Mouse (Mus musculus) CH12.LX (cell line): ENCODE measurements around the gene 4933427D14Rik. TPM values are rescaled to one million over a fixed set of nuclear protein-coding genes. Genes with fewer than 3 reads are reported as not detected.

Experiments used
- DNase-seq: peaks from one replicate; pipeline ENCODE4 v3.0.0-alpha.2; 2013; ENCODE audit errors: extremely low read depth
- H3K27ac ChIP-seq: 2 replicates; pipeline ENCODE4 v1.5.1; 2012; ENCODE audit warnings: low read depth, mild to moderate bottlenecking, control low read depth, moderate library complexity; ENCODE audit not compliant: insufficient read depth
- H3K27me3 ChIP-seq: replicated peaks from 2 replicates; pipeline ENCODE3; 2012; ENCODE audit warnings: inconsistent platforms
- H3K36me3 ChIP-seq, 2 experiments: replicated peaks in 1 of 2; 2 replicates each; pipeline versions ENCODE3 to v1.6.1; 2012; ENCODE audit warnings: inconsistent platforms in 1 of 2, low read length in 1 of 2, mild to moderate bottlenecking in 1 of 2, mixed read lengths in 1 of 2, moderate library complexity in 1 of 2; ENCODE audit not compliant: control insufficient read depth in 1 of 2, insufficient read depth in 1 of 2
- H3K4me1 ChIP-seq, 2 experiments: 2 replicates each; pipeline ENCODE4 v1.6.1; 2012; ENCODE audit warnings: inconsistent platforms in 1 of 2, moderate library complexity in 1 of 2; ENCODE audit not compliant: insufficient read depth in 2 of 2, control insufficient read depth in 1 of 2
- H3K4me2 ChIP-seq: 2 replicates; pipeline ENCODE4 v1.6.1; 2012; ENCODE audit warnings: low read depth, mild to moderate bottlenecking, control low read depth; ENCODE audit not compliant: poor library complexity, insufficient read depth, severe bottlenecking
- H3K4me3 ChIP-seq, 3 experiments: fragments of 150-350 bp in 1 of 3; sonication (generic) in 1 of 3; replicated peaks in 1 of 3; 2 replicates each; pipeline versions ENCODE3 to v1.5.1; 2011 to 2012; ENCODE audit warnings: low read depth in 2 of 3, low read length in 2 of 3, mild to moderate bottlenecking in 2 of 3, moderate library complexity in 2 of 3, control low read depth in 1 of 3, improper control_type of control experiment in 1 of 3, inconsistent platforms in 1 of 3, mixed read lengths in 1 of 3; ENCODE audit not compliant: poor library complexity in 1 of 3
- H3K79me2 ChIP-seq: replicated peaks from 2 replicates; pipeline ENCODE4 v1.6.1; 2012; ENCODE audit warnings: mild to moderate bottlenecking, moderate library complexity; ENCODE audit not compliant: control insufficient read depth, poor library complexity, insufficient read depth, severe bottlenecking; ENCODE audit errors: extremely low read depth
- H3K9ac ChIP-seq: 2 replicates; pipeline ENCODE4 v1.6.1; 2012; ENCODE audit warnings: low read depth, mild to moderate bottlenecking, control low read depth, moderate library complexity; ENCODE audit not compliant: insufficient read depth
- H3K9me3 ChIP-seq: replicated peaks from 2 replicates; pipeline ENCODE3; 2012; ENCODE audit warnings: low read length, inconsistent platforms, mixed read lengths
- BHLHE40 ChIP-seq: IDR thresholded peaks from 2 replicates; pipeline ENCODE4 v1.6.1; 2011; ENCODE audit warnings: mild to moderate bottlenecking, low read depth, low read length, improper control_type of control experiment
- CHD1 ChIP-seq: IDR thresholded peaks from 2 replicates; pipeline ENCODE4 v1.6.1; 2012; ENCODE audit warnings: low read depth, low read length, improper control_type of control experiment, inconsistent platforms
- CHD2 ChIP-seq: IDR thresholded peaks from 2 replicates; pipeline ENCODE4 v1.6.1; 2011; ENCODE audit warnings: low read length, improper control_type of control experiment
- CTCF ChIP-seq, 2 experiments: IDR thresholded peaks in 1 of 2; conservative IDR thresholded peaks in 1 of 2; 2 replicates each; pipeline ENCODE4 v1.5.1; 2011 to 2012; ENCODE audit warnings: low read depth in 2 of 2, low read length in 2 of 2, improper control_type of control experiment in 1 of 2, inconsistent platforms in 1 of 2, mild to moderate bottlenecking in 1 of 2, moderate library complexity in 1 of 2
- ELF1 ChIP-seq: IDR thresholded peaks from 2 replicates; pipeline ENCODE4 v1.6.1; 2014; ENCODE audit warnings: low read depth, mild to moderate bottlenecking, inconsistent platforms, low read length, improper control_type of control experiment
- IRF4 ChIP-seq: IDR thresholded peaks from 2 replicates; pipeline ENCODE4 v1.6.1; 2014; ENCODE audit warnings: low read depth, mild to moderate bottlenecking, inconsistent platforms, low read length, improper control_type of control experiment
- MAX ChIP-seq: IDR thresholded peaks from 2 replicates; pipeline ENCODE4 v1.6.1; 2011; ENCODE audit warnings: low read length, improper control_type of control experiment
- MEF2A ChIP-seq: IDR thresholded peaks from 2 replicates; pipeline ENCODE4 v1.6.1; 2014; ENCODE audit warnings: low read depth, mild to moderate bottlenecking, inconsistent platforms, low read length, improper control_type of control experiment, borderline replicate concordance
- RAD21 ChIP-seq: IDR thresholded peaks from 2 replicates; pipeline ENCODE4 v1.6.1; 2011; ENCODE audit warnings: low read depth, mild to moderate bottlenecking, low read length, improper control_type of control experiment, moderate library complexity
- RCOR1 ChIP-seq: conservative IDR thresholded peaks from 2 replicates; pipeline ENCODE4 v1.6.1; 2012; ENCODE audit warnings: low read depth, mild to moderate bottlenecking, inconsistent platforms, low read length, improper control_type of control experiment
- UBTF ChIP-seq: IDR thresholded peaks from 2 replicates; pipeline ENCODE4 v1.6.1; 2012; ENCODE audit warnings: low read depth, mild to moderate bottlenecking, inconsistent platforms, low read length, improper control_type of control experiment, moderate library complexity
- USF1 ChIP-seq: IDR thresholded peaks from 2 replicates; pipeline ENCODE4 v1.6.1; 2014; ENCODE audit warnings: low read depth, mild to moderate bottlenecking, inconsistent platforms, low read length, improper control_type of control experiment
- ZKSCAN1 ChIP-seq: IDR thresholded peaks from 2 replicates; pipeline ENCODE4 v1.6.1; 2012; ENCODE audit warnings: low read depth, inconsistent platforms, low read length, improper control_type of control experiment, borderline replicate concordance
- ZMIZ1 ChIP-seq: IDR thresholded peaks from 2 replicates; pipeline ENCODE4 v1.6.1; 2012; ENCODE audit warnings: low read depth, mild to moderate bottlenecking, inconsistent platforms, low read length, improper control_type of control experiment
- dilution Hi-C: fragments of 300-500 bp; cut with MboI; formaldehyde crosslinking; loops from 2 replicates; pipeline ENCODE4 v1.14.3; 2020; ENCODE audit warnings: low sequenced_read_pairs; ENCODE audit not compliant: extremely low pct_unique_long_range_greater_than_20kb, extremely low pct_ligation_motif_present
- in situ Hi-C: fragments of 300-500 bp; cut with MboI; formaldehyde crosslinking; loops from 3 replicates; pipeline ENCODE4 v1.14.3; 2019; ENCODE audit warnings: low sequenced_read_pairs, low pct_ligation_motif_present, low pct_unique_long_range_greater_than_20kb, mixed read lengths
- polyA plus RNA-seq: library from polyadenylated mRNA; unstranded; fragments of >175 nt; gene quantifications from 2 replicates; pipeline ENCODE4 v1.2.1, GENCODE M21; 2012; ENCODE audit warnings: low read depth; ENCODE audit not compliant: insufficient read length
- total RNA-seq, 2 experiments: library from RNA; depleted of rRNA; stranded (reverse); fragments of 300-350 nt in 1 of 2; fragments of >200 nt in 1 of 2; gene quantifications; 2 replicates each; pipeline ENCODE4 v1.2.3; 2012 to 2014

The 4933427D14Rik gene
- total and polyA plus RNA-seq, 3 experiments = 6.8 to 9.3 (median 7.8) TPM

GRCm38 (mm10) chr11:72104223-72104622 is 103.0 kb downstream of the 4933427D14Rik start:
- in situ Hi-C loops = no loop called here

More at GRCm38 (mm10) chr11:72104223-72104622, 103.0 kb downstream of the 4933427D14Rik start:
- Histone ChIP-seq H3K9me3 (peaks cover 4% of the 10 kb centered on the region), H3K27me3 (peaks cover 30% of the 10 kb centered on the region), H3K4me3 (no peak overlapping the region), H3K36me3 (no peaks in the 10 kb centered on the region), H3K9ac (no peak overlapping the region), H3K79me2 (no peaks in the 10 kb centered on the region), H3K4me2 (no peak overlapping the region), H3K4me1 (no peaks in the 10 kb centered on the region), H3K27ac (no peak overlapping the region)
- dilution Hi-C loops = no loop called here
- TF ChIP-seq USF1 (no peak), CHD2 (no peak), ELF1 (no peak), UBTF (no peak), ZMIZ1 (no peak), IRF4 (no peak), RAD21 (no peak), MAX (no peak), CHD1 (no peak), ZKSCAN1 (no peak), CTCF (conservative IDR thresholded peaks at IDR 0.05 in 1 of 2, IDR thresholded peaks at IDR 0.05 in 1 of 2; ENCODE audit: low read depth in 2 of 2, low read length in 2 of 2) (no peak), BHLHE40 (no peak), MEF2A (no peak), RCOR1 (no peak)
- no peak for DNase-seq

Other genes with a start within 250 kb of the 4933427D14Rik start
- gene Aipl1, start 169.9 kb downstream of the 4933427D14Rik start, total RNA-seq (2012; rRNA removed) = 0.29 and 0.93 TPM in 2 replicates
- 0.81 and 0.90 TPM in 2 replicates for gene Aipl1, start 169.9 kb downstream of the 4933427D14Rik start, total RNA-seq (2014; rRNA removed)
- gene Aipl1, start 169.9 kb downstream of the 4933427D14Rik start, polyA plus RNA-seq = 0.71 and 1.0 TPM in 2 replicates
- gene Pimreg, start 165.4 kb downstream of the 4933427D14Rik start, total RNA-seq (2012; rRNA removed) = 22.4 and 26.4 TPM in 2 replicates
- gene Pimreg, start 165.4 kb downstream of the 4933427D14Rik start, total RNA-seq (2014; rRNA removed) = 49.5 and 52.7 TPM in 2 replicates
- gene Pimreg, start 165.4 kb downstream of the 4933427D14Rik start, polyA plus RNA-seq = 27.9 and 28.9 TPM in 2 replicates
- 0.04 and 0.59 TPM in 2 replicates for gene Pitpnm3, start 71.7 kb downstream of the 4933427D14Rik start, total RNA-seq (2012; rRNA removed)
- gene Pitpnm3, start 71.7 kb downstream of the 4933427D14Rik start, total RNA-seq (2014; rRNA removed) = 0.08 TPM in 1 of 2 replicates, not detected in the other
- 0.31 and 0.35 TPM in 2 replicates for gene Pitpnm3, start 71.7 kb downstream of the 4933427D14Rik start, polyA plus RNA-seq
- gene Gm43951, start 619 bp downstream of the 4933427D14Rik start, total RNA-seq (2012; rRNA removed) = 0.46 and 0.47 TPM in 2 replicates
- gene Gm43951, start 619 bp downstream of the 4933427D14Rik start, total RNA-seq (2014; rRNA removed) = not detected in 2 replicates
- 0.39 and 0.44 TPM in 2 replicates for gene Gm43951, start 619 bp downstream of the 4933427D14Rik start, polyA plus RNA-seq
- gene Txndc17, start 88 bp upstream of the 4933427D14Rik start, total RNA-seq (2012; rRNA removed) = 126 and 140 TPM in 2 replicates
- gene Txndc17, start 88 bp upstream of the 4933427D14Rik start, total RNA-seq (2014; rRNA removed) = 177 and 197 TPM in 2 replicates
- gene Txndc17, start 88 bp upstream of the 4933427D14Rik start, polyA plus RNA-seq = 162 and 182 TPM in 2 replicates
- 25.5 and 26.1 TPM in 2 replicates for gene Med31, start 8.1 kb upstream of the 4933427D14Rik start, total RNA-seq (2012; rRNA removed)
- 33.4 and 35.8 TPM in 2 replicates for gene Med31, start 8.1 kb upstream of the 4933427D14Rik start, total RNA-seq (2014; rRNA removed)
- 21.7 and 22.5 TPM in 2 replicates for gene Med31, start 8.1 kb upstream of the 4933427D14Rik start, polyA plus RNA-seq
- gene Slc13a5, start 59.8 kb upstream of the 4933427D14Rik start, total RNA-seq (2012; rRNA removed) = not detected in 2 replicates
- gene Slc13a5, start 59.8 kb upstream of the 4933427D14Rik start, total RNA-seq (2014; rRNA removed) = not detected in 2 replicates
- gene Slc13a5, start 59.8 kb upstream of the 4933427D14Rik start, polyA plus RNA-seq = not detected in 2 replicates
- gene Xaf1, start 94.2 kb upstream of the 4933427D14Rik start, total RNA-seq (2012; rRNA removed) = 2.5 and 3.0 TPM in 2 replicates
- gene Xaf1, start 94.2 kb upstream of the 4933427D14Rik start, total RNA-seq (2014; rRNA removed) = 2.8 and 4.1 TPM in 2 replicates
- gene Xaf1, start 94.2 kb upstream of the 4933427D14Rik start, polyA plus RNA-seq = 9.6 TPM in 2 replicates
- not detected in 2 replicates for gene Fbxo39, start 107.0 kb upstream of the 4933427D14Rik start, total RNA-seq (2012; rRNA removed)
- gene Fbxo39, start 107.0 kb upstream of the 4933427D14Rik start, total RNA-seq (2014; rRNA removed) = not detected in 2 replicates
- gene Fbxo39, start 107.0 kb upstream of the 4933427D14Rik start, polyA plus RNA-seq = 0.13 TPM in 1 of 2 replicates, not detected in the other
- gene Tekt1, start 155.0 kb upstream of the 4933427D14Rik start, total RNA-seq (2012; rRNA removed) = 0.08 TPM in 1 of 2 replicates, not detected in the other
- not detected in 2 replicates for gene Tekt1, start 155.0 kb upstream of the 4933427D14Rik start, total RNA-seq (2014; rRNA removed)
- not detected in 2 replicates for gene Tekt1, start 155.0 kb upstream of the 4933427D14Rik start, polyA plus RNA-seq
- gene Smtnl2, start 204.3 kb upstream of the 4933427D14Rik start, total RNA-seq (2012; rRNA removed) = 0.25 and 0.47 TPM in 2 replicates
- gene Smtnl2, start 204.3 kb upstream of the 4933427D14Rik start, total RNA-seq (2014; rRNA removed) = 0.26 and 0.47 TPM in 2 replicates
- 0.10 TPM in 1 of 2 replicates, not detected in the other for gene Smtnl2, start 204.3 kb upstream of the 4933427D14Rik start, polyA plus RNA-seq
- gene Ggt6, start 228.1 kb upstream of the 4933427D14Rik start, total RNA-seq (2012; rRNA removed) = 0.13 TPM in 2 replicates
- not detected in 2 replicates for gene Ggt6, start 228.1 kb upstream of the 4933427D14Rik start, total RNA-seq (2014; rRNA removed)
- 0.19 TPM in 1 of 2 replicates, not detected in the other for gene Ggt6, start 228.1 kb upstream of the 4933427D14Rik start, polyA plus RNA-seq
- gene Mybbp1a, start 233.9 kb upstream of the 4933427D14Rik start, total RNA-seq (2012; rRNA removed) = 245 and 334 TPM in 2 replicates
- 115 and 174 TPM in 2 replicates for gene Mybbp1a, start 233.9 kb upstream of the 4933427D14Rik start, total RNA-seq (2014; rRNA removed)
- 729 and 816 TPM in 2 replicates for gene Mybbp1a, start 233.9 kb upstream of the 4933427D14Rik start, polyA plus RNA-seq